Mouse (Mus musculus) bone marrow, adult 2 months (tissue): ENCODE measurements at regions not wholly inside any gene's neighbourhood (a gene's known extent, or its start where the extent isn't known, plus 50 kb on each side); places are given as distances from the start of the nearest gene placed in this dataset.

Source experiments
- H3K27ac ChIP-seq: fragments of 200-500 bp; 2 replicates; pipeline ENCODE4 v1.5.1; 2012; ENCODE audit warnings: low read depth, mild to moderate bottlenecking, control low read depth, inconsistent platforms, low read length; ENCODE audit not compliant: control insufficient read depth, poor library complexity, insufficient read depth
- H3K4me1 ChIP-seq: fragments of 200-500 bp; 2 replicates; pipeline ENCODE4 v1.6.1; 2011; ENCODE audit warnings: low read length; ENCODE audit not compliant: control insufficient read depth, insufficient read depth
- H3K4me3 ChIP-seq: fragments of 200-500 bp; replicated peaks from 2 replicates; pipeline ENCODE3; 2011; ENCODE audit warnings: mild to moderate bottlenecking, low read depth, low read length, control low read depth; ENCODE audit not compliant: control insufficient read depth
- CTCF ChIP-seq: fragments of 200-500 bp; IDR thresholded peaks from 2 replicates; pipeline ENCODE4 v1.5.1; 2011; ENCODE audit warnings: low read length, control low read depth; ENCODE audit not compliant: control insufficient read depth, insufficient read depth
- POLR2A ChIP-seq: fragments of 200-500 bp; IDR thresholded peaks from 2 replicates; pipeline ENCODE4 v1.6.1; 2011; ENCODE audit warnings: low read depth, mild to moderate bottlenecking, control low read depth, low read length, borderline replicate concordance; ENCODE audit not compliant: control insufficient read depth
- WGBS: fragments of 180-500 bp; shearing (Covaris S2); methylation state at CpG from one replicate; pipeline ENCODE4 v1.1.7; 2018; 5-methylcytosine and 5-hydroxymethylcytosine counted together

DNA sequence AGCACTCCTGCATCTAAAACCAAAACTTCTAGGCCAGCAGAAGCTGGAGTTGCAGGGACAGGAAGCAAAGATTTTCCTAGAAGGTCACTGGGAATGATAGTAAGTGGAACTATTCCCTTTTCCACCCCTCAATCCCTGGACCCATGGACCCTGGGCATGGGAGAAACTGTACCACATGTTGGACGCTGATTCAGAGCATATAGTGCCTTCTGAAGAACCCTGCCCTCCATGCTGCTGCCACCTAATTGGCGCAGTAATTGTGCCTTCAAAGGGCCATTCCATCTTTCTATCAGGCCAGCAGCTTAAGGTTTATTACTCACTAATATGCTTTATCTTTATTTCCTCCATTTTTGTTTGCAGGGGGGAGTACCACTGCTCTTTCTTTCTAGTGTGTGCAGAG, 516.8 kb downstream of the Plekhb2 start:
- Histone ChIP-seq H3K27ac (no peak overlapping the region), H3K4me1 (no peaks in the 10 kb centered on the region), H3K4me3 (no peak overlapping the region)
- WGBS: 66% methylated on average over 2 of the region's 2 CpGs
- TF ChIP-seq CTCF: no peak

DNA sequence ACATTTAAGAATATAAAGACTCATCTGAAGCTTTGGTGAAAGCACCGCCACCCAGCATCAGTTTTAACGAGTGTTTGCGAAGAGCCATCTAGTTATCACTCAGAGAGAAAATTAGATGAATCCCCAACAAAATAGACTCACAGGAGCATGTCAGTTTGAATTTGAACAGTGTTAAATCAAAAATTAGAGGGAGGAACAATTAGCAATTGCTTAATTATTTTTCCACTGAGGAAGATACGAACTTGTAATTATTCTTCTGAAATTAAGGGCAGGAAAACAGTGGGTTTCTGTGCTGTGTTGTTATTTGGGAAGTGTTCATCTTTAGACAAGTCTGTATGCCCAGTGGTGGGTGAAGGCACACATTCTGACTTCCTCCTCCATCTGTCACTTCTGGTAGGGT, 523.0 kb downstream of the Plekhb2 start:
- Histone ChIP-seq H3K4me1 (no peaks in the 10 kb centered on the region), H3K27ac (no peak overlapping the region), H3K4me3 (no peak overlapping the region)
- WGBS: 80% methylated on average over 4 of the region's 4 CpGs
- TF ChIP-seq CTCF: no peak
- no peak for TF ChIP-seq POLR2A

DNA sequence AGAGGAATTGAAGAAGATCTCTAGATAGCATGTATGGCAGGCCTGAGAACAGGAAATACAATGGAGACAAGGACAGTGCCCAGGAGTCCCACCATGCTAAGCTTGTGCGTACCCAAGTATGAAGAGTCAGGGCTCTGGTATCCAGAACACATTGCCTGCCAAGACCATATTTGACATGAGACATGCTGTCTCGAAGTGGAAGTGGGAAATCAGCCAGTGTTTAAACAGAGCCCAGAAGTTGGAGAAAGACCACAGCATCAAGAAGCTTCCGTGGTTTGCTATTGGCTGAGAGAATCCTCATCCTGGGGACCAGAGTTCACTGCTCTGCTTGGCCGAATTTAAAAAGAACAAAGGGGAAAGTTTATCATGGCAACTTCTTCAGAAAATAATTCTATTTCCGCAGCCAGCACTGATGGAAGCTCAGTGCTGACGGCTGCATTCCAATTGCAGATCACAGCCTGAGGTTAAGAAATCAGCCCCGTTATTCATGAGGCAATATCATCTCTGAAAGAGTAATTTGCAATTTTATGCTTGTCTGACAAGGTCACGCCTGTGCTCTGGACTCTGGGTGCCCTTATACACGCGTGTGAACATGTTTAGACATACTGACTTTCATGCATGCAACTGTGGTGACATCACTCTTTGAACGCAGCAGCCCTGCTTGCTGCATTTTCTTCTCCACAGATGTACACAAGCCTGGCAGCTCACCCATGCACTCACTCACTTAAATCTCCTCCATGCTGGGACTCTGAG, 531.0 kb downstream of the Plekhb2 start:
- Histone ChIP-seq H3K27ac (no peak overlapping the region), H3K4me1 (no peaks in the 10 kb centered on the region), H3K4me3 (no peak overlapping the region)
- 79% methylated on average over 11 of the region's 11 CpGs for WGBS
- TF ChIP-seq POLR2A (no peak), CTCF (no peak)

DNA sequence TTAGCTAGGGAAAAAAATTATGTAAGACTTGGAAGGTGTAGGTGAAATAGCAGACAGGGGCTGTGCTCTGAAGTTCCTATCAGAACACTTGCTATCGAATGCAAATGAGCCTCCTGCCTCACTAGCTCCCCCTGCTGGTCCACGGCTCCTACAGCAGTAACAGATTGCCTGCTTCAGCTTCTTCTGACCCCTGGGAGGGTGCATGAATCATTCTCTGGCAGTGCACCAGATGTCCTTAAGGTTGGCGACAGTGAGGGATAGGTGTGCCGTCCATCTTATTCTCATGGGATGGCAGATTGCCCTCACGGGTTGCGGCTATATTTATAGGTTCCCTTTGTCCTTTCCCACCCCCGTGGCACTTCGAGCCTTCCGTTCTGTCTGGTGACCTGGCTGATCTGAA, 535.7 kb downstream of the Plekhb2 start:
- Histone ChIP-seq H3K4me3 (no peak overlapping the region), H3K4me1 (no peaks in the 10 kb centered on the region), H3K27ac (no peak overlapping the region)
- no peak for TF ChIP-seq POLR2A
- TF ChIP-seq CTCF: peak; percentile 79
- 45% methylated on average over 9 of the region's 9 CpGs for WGBS

DNA sequence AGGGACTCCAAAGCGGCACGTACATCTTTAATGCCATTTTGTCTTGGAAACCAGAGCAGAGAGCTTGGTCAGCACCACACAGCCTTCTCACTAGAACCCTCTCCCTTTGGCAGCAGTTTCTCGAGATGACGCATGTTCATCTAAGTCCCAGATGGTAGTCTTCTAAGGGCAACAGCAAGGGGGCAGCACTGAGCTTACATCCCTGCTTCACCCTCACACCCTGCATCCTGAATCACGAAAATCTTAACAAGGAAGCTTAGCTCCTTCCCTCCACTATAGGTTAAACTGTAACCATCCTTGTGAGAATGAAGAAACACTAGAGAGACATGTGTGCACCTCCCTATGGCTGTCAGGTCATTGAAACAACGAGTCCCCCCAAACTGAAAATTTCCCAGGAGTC, 538.4 kb downstream of the Plekhb2 start:
- Histone ChIP-seq H3K27ac (no peak overlapping the region), H3K4me3 (no peak overlapping the region), H3K4me1 (no peaks in the 10 kb centered on the region)
- peak; percentile 58; the same call in 1 of the 2 replicates for TF ChIP-seq CTCF
- no peak for TF ChIP-seq POLR2A
- WGBS: 25% methylated on average over 6 of the region's 6 CpGs

DNA sequence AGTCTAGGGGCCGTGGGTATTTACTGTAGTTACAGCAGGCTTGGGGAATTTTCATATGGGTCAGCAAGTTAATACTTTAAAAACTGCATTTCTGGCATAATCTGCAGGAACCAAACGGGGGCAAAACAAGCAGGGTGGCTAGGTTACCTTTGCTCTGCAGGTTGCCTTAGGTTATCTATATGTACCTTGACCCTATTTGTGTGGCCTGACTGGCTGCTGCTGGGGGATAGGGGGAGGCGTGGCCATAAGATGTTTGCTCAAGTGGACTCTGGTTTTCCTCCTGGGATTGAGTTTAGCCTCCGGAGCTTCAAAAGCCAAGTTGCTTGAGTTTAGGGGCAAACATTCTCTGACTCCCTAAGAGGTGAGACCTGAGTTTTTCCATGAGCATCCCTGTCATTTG, 540.6 kb downstream of the Plekhb2 start:
- WGBS: 81% methylated on average over 4 of the region's 4 CpGs
- Histone ChIP-seq H3K27ac (no peak overlapping the region), H3K4me3 (no peak overlapping the region), H3K4me1 (no peaks in the 10 kb centered on the region)
- no peak for TF ChIP-seq CTCF
- no peak for TF ChIP-seq POLR2A

DNA sequence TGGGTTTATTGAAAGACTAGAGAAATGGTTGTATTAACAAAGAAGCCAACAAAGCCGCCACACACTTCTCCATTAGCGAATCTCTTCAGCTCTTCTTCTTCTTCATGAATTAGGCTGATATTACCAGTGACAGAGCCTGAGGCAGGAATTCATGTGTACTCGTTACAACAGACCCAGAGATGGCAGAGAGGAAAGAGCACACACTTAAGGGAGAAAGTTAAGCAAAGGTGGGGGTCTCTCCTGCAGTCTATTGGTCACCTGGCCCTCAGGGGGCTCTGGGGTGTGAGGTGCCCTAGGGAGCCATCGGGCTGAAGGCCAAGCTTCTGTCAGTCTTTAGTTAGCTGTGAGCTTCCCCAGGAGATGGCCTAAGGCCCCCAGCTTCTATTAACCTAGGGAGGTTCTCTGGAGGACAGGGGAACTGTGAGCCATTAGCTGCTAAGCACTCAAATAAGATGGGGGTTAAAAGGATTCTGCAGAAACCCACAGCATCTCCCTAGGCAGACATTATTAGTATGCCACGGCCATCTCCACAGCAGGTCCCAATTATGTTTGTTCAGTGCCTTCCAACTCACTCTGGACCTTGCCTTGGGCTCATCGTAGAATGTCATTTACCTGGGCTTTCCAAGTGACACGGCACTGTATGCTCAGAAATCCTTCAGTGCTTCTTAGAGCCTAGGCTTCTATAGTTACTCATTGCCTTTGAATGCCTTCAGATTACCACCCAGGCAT, 541.2 kb downstream of the Plekhb2 start:
- TF ChIP-seq CTCF: no peak
- TF ChIP-seq POLR2A: no peak
- 82% methylated on average over 7 of the region's 7 CpGs for WGBS
- Histone ChIP-seq H3K4me1 (no peaks in the 10 kb centered on the region), H3K27ac (no peak overlapping the region), H3K4me3 (no peak overlapping the region)

DNA sequence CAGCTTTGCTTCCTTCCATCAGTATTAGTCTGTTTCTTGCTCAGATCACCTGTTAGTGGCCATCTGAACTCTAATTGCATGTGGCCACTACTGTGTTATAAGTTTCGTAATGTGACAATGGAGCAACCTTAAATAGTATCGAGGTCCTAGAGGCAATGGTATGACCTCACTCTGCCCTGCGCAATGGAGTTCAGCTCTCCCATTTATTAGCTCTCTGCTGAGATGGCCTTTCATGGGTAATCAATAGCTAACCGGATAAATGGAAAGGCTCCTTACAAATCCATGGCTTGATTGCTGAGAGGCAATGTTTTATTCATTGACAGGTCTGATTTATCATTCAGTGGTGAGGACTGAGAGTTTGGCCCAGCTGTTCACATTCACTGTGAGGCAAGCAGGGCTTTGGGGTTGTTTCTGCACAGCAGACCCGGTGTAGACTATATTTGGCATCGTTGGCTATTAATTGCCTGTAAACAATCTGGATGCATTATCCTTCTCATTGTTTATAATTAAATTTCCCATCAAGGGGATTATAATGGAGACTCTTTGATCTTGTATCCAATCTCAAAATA, 543.9 kb downstream of the Plekhb2 start:
- H3K4me3 ChIP-seq: no peak overlapping the region
- no peaks in the 10 kb centered on the region for H3K4me1 ChIP-seq
- no peak for TF ChIP-seq CTCF
- no peak for TF ChIP-seq POLR2A
- no peak overlapping the region for H3K27ac ChIP-seq
- 78% methylated on average over 6 of the region's 6 CpGs for WGBS
